Mouse (Mus musculus): ENCODE measurements around the gene Lrrc74b. TPM values are rescaled to one million over a fixed set of nuclear protein-coding genes. Genes with fewer than 3 reads are reported as not detected.
A peak's percentile ranks its signal among the peaks of the same experiment; 100 is the strongest.

The Lrrc74b gene
- total RNA-seq, 2 experiments from 2014 or later, result 0.36 to 0.56 TPM

DNA sequence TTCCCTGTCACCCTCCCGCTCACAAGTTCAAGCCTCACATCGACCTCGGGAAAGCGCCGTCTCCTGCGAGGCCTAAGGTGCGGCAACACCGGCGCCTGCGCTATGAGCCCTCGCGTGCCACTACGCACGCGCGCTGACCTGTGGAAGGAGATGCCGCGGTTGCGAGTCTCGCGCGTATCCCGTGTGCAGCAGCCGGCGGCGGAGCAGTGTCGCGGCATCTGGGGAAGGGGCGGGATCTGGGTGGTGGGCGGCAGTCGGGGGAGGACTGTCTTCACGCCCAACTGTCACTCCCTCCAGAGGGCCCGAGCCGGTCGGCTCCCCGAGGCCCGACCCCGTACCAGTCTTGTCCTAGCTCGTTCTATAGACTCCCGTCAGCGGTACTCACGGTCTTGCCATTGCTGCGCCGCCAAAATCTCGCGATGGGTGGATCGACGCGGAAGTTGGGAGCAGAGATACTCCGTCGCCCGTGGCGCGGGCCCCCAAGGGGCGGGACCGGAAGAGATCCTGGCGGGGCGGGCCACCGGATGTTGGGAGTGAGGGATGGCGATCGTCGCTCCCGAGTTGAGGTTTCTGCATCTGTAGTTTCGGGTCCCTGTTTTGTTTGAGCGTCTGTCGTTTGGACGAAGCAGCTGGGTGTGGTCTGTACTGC, 30.3 kb downstream of the Lrrc74b start, which contains the start of gene Thap7:
Thap7 (minus strand) TSS at position 497 of the 649 bp plus-strand sequence.
- 0 out of 2 replicates have a peak, but pooled peaks have one; percentile 2 for TF ChIP-seq CTCF (conservative IDR thresholded peaks at IDR 0.05)
- peak within 1 kb of the TSS; percentile 97 for H3K27ac ChIP-seq
- H3K4me3 ChIP-seq, result peak within 1 kb of the TSS; percentile 91
- peak; percentile 95 to 96 for DNase-seq (ENCODE audit: low spot score in 2 of 2)

- H3K4me3 ChIP-seq, result peak overlapping the region; percentile 91
- no peak for TF ChIP-seq CTCF (conservative IDR thresholded peaks at IDR 0.05)
- H3K27ac ChIP-seq, result peak overlapping the region; percentile 97
- no peak for DNase-seq (ENCODE audit: low spot score in 2 of 2)
Observed at GRCm38 (mm10) chr16:17529981-17530586, 31.0 kb downstream of the Lrrc74b start.

GRCm38 (mm10) chr16:17528276-17528675, 32.8 kb downstream of the Lrrc74b start:
- DNase-seq (ENCODE audit: low spot score in 2 of 2), result no peak
- TF ChIP-seq CTCF (conservative IDR thresholded peaks at IDR 0.05), result no peak
- Histone ChIP-seq H3K27ac (peak overlapping the region; percentile 29; the same call in 1 of the 2 replicates), H3K4me3 (no peak overlapping the region)

GRCm38 (mm10) chr16:17527606-17528005, 33.4 kb downstream of the Lrrc74b start:
- H3K27ac ChIP-seq, result 0 out of 2 replicates have a peak overlapping the region, but pooled peaks have one; percentile 29
- no peak overlapping the region for H3K4me3 ChIP-seq
- no peak for DNase-seq (ENCODE audit: low spot score in 2 of 2)
- TF ChIP-seq CTCF (conservative IDR thresholded peaks at IDR 0.05), result no peak

DNA sequence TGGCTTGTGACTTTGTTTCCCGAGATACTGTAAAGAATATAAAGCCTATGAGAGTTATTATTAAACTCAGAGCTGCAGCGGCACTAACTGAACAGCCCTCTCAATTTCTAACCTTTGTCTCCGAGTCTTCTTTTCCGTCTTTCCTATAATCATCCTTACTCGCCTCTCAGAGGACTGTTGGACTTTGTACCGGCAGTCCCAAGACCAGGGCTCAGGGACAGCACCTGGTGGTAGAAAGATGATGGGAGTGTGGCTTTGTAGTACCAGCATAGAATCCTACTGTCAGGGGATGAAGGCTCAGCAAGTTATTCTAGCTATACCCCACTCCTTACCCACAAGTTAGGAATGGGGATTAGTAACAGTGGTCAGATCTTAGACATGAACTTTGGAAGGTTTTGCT, 34.8 kb downstream of the Lrrc74b start:
- Histone ChIP-seq H3K27ac (no peak overlapping the region), H3K4me3 (no peak overlapping the region)
- no peak for DNase-seq (ENCODE audit: low spot score in 2 of 2)
- TF ChIP-seq CTCF (conservative IDR thresholded peaks at IDR 0.05), result no peak

DNA sequence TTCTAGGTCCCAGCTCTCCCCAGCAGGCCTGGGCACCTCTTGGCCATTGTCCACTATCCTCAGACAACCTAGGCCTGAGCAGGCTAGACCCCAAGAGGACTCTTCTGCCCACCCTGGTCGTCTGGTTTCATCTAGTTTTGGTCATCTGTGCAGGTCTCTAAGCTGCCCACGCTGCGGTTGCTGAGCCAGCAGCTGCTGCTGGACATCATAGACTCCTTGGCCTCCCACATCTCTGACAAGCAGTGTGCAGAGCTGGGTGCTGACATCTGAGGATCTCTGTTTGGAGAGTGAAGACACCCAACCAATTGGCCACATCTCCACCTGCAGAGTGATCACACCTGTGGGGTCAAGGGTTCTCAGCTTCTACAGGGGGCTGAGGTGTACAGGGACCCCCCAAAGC, 35.5 kb downstream of the Lrrc74b start:
- no peak overlapping the region for H3K27ac ChIP-seq
- no peak for DNase-seq (ENCODE audit: low spot score in 2 of 2)
- no peak overlapping the region for H3K4me3 ChIP-seq
- TF ChIP-seq CTCF (conservative IDR thresholded peaks at IDR 0.05), result no peak

- H3K4me3 ChIP-seq, result no peak overlapping the region
- no peak for DNase-seq (ENCODE audit: low spot score in 2 of 2)
- no peak overlapping the region for H3K27ac ChIP-seq
- TF ChIP-seq CTCF (conservative IDR thresholded peaks at IDR 0.05), result no peak
Observed at GRCm38 (mm10) chr16:17524156-17524555, 36.9 kb downstream of the Lrrc74b start.

DNA sequence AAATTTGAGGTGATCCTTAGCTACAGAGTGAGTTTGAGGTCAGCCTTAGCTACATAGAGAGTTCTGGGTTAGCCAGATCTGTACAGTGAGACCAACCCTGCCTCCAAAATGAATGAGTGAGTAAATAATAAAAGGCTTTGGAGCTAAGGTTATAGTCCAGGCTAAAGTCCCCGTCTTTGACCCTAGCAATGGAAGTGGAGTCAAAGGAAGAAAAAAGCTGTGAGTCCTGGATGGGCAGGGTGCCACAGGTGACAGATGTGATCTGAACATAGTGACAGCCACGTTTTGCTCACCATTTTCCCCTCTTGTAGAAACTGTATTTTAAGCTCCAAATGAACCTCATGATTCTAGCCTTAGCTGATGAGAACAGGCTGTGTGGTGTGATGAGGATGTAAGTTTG, 42.1 kb downstream of the Lrrc74b start:
- DNase-seq (ENCODE audit: low spot score in 2 of 2), result no peak
- no peak for TF ChIP-seq CTCF (conservative IDR thresholded peaks at IDR 0.05)

DNA sequence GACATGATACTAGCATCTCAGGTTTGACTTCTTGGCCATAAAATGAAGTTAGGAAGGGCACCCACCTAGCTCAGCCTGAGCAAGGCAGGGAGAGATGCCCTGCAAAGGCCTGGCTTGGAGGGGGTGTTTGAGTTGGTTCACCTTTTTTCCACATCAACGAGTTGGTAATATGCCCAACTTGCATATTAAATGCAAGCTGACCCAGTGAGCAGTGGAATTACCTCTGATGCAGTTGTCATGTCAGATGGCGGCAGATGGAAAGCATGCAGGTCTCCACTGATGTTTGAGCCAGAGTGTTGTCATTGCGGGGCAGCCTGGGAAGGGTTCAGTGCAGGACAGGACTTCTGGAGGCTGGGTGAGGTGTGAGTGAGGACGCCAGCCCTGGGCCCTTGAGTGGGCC, 49.6 kb downstream of the Lrrc74b start:
- no peak for TF ChIP-seq CTCF (conservative IDR thresholded peaks at IDR 0.05)
- DNase-seq (ENCODE audit: low spot score in 2 of 2), result no peak
- no peak overlapping the region for H3K27ac ChIP-seq
- no peak overlapping the region for H3K4me3 ChIP-seq

More for the DNA sequence above, 42.1 kb downstream of the Lrrc74b start:
- H3K27ac ChIP-seq, result no peak overlapping the region
- no peak overlapping the region for H3K4me3 ChIP-seq

GRCm38 (mm10) chr16:17510686-17511085, 50.4 kb downstream of the Lrrc74b start:
- H3K4me3 ChIP-seq, result no peak overlapping the region
- no peak for TF ChIP-seq CTCF (conservative IDR thresholded peaks at IDR 0.05)

DNA sequence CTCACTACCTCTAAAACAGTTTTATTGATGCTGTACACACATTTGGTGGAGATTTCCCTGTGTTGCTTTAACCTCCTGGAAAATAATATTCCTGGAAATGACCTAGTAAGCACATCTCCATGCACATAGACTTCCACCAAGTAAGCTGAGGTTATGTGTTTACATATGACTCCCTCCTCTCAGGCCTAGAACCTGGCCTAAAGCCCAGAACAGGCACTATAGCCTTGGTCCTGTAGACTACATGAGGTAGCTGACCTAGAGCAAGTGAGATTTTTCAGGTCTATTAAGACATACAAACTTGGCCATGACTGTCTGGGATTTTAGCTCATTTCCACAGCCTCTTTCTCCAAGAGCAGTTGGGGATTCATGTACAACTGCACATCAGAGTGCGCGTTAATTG, 50.9 kb downstream of the Lrrc74b start:
- no peak for DNase-seq (ENCODE audit: low spot score in 2 of 2)
- peak overlapping the region; percentile 93; the same call in 1 of the 2 replicates for H3K27ac ChIP-seq
- no peak for TF ChIP-seq CTCF (conservative IDR thresholded peaks at IDR 0.05)
- H3K4me3 ChIP-seq, result peak overlapping the region; percentile 82

More at GRCm38 (mm10) chr16:17510686-17511085, 50.4 kb downstream of the Lrrc74b start:
- no peak overlapping the region for H3K27ac ChIP-seq
- DNase-seq (ENCODE audit: low spot score in 2 of 2), result no peak

GRCm38 (mm10) chr16:17509240-17509597, 51.8 kb downstream of the Lrrc74b start:
- H3K4me3 ChIP-seq, result peak overlapping the region; percentile 82
- DNase-seq (ENCODE audit: low spot score in 2 of 2), result no peak
- no peak for TF ChIP-seq CTCF (conservative IDR thresholded peaks at IDR 0.05)
- H3K27ac ChIP-seq, result peak overlapping the region; percentile 93

DNA sequence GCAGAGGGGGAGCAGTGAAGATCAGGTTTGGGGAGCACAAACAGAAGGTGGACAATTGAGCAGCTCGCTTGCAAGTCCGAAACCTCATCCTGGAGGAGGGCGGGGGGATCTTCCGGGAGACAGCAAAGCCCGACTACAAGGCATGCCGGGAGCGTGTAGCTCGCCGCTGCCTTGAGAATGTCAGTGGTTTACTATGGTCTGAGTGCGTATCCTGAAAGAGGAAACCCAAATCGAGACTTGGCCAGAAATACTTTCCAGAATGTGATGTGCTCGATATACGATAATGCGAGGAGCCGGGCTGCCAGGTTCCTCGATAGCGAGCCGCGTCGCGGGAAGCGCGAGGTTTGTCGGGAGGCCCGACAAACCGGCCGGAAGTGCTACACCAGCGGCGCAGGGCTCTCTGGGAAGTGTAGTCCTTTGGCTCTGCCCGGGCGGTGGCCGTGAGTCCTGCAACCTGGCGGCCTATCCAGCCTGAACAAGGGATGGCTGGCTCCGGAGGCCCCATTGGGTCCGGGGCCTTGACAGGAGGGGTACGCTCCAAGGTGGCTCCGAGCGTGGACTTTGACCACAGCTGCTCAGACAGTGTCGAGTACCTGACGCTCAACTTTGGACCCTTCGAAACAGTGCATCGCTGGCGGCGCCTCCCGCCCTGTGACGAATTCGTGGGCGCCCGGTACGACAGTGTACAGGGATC, 52.4 kb downstream of the Lrrc74b start, which contains the start of gene Lztr1:
Lztr1 (plus strand) TSS at position 143 of the 694 bp plus-strand sequence.
- peak within 1 kb of the TSS; percentile 82 for H3K4me3 ChIP-seq
- peak within 1 kb of the TSS; percentile 93 for H3K27ac ChIP-seq
- peak; percentile 46 for TF ChIP-seq CTCF (conservative IDR thresholded peaks at IDR 0.05)
- peak; percentile 85 to 86 for DNase-seq (ENCODE audit: low spot score in 2 of 2)
